Mouse (Mus musculus): ENCODE results near the gene Spty2d1.
"Not testable (repeated sequence)": the region's sequence is repeated elsewhere in the genome, so short reads cannot be mapped to it uniquely, and the experiment has no call there.

Gene Spty2d1

DNA sequence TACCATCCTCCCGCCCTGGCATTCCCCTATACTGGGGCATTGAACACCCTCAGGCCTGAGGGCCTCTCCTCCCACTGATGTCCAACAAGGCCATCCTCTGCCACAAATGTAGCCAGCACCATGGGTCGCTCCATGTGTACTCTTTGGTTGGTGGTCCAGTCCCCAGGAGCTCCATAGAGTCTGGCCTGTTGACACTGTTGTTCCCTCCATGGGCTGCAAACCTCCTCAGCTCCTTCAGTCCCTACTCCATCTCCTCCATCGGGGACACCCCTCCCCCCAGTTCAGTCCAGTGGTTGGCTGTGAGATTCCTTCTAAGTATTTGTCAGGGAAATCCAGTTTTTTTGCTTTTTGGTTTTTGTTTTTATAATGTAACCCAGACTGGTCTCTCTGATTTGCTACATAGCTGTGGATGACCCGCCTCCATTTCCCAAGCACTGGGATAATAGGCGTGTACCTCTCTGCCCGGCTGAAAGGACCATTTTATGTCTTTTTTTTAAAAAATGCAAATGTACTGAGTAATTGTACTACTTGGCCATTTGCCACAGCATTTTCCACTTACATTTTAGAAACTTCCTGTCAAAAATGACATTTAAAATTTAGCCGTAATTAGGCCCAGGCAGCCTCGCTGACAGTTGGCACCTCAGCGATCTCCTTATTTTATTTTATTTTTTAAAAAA is 22.4 kb upstream of the Spty2d1 start:
- no peaks in the 10 kb centered on the region for H3K27me3 ChIP-seq (ENCODE audit: control insufficient read depth, insufficient read depth, low read length, poor library complexity, severe bottlenecking)
- no peaks in the 10 kb centered on the region for H3K36me3 ChIP-seq (ENCODE audit: control insufficient read depth, insufficient read depth, low read length, poor library complexity, severe bottlenecking)
- peak; percentile 14 for DNase-seq (ENCODE audit: low read depth, low spot score)

DNA sequence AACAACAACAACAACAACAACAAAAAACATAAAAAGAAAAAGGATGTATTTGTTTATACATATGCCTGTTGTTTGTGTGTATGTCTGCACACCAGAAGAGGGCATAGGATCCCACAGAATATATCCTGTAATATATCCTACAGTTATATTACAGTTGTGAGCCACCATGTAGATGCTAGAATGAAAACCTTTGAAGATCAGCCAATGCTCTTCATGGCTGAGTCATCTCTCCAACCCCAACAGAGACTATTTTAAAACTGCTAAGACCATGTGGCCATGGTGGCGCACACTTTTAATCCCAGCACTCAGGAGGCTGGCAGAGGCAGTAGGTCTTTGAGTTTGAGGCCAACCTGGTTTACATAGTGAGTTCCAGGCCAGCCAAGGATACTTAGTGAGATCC is 19.3 kb upstream of the Spty2d1 start:
- H3K36me3 ChIP-seq (ENCODE audit: control insufficient read depth, insufficient read depth, low read length, poor library complexity, severe bottlenecking), result no peaks in the 10 kb centered on the region
- no peaks in the 10 kb centered on the region for H3K27me3 ChIP-seq (ENCODE audit: control insufficient read depth, insufficient read depth, low read length, poor library complexity, severe bottlenecking)
- DNase-seq (ENCODE audit: low read depth, low spot score), result no peak

DNA sequence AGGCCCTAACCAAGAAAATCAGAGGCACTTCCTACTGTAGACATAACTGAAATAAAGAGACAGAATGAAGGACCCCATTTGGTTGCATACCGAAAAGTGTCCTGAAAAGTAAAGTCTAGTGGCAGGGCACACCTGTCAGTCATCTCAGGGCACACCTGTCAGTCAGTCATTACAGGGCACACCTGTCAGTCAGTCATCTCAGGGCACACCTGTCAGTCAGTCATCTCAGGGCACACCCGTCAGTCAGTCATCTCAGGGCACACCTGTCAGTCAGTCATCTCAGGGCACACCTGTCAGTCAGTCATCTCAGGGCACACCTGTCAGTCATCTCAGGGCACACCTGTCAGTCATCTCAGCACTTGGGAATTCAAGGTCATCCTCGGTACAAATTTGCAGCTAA is 18.7 kb upstream of the Spty2d1 start:
- DNase-seq (ENCODE audit: low read depth, low spot score); H3K36me3 ChIP-seq (ENCODE audit: control insufficient read depth, insufficient read depth, low read length, poor library complexity, severe bottlenecking); H3K27me3 ChIP-seq (ENCODE audit: control insufficient read depth, insufficient read depth, low read length, poor library complexity, severe bottlenecking): not testable (repeated sequence)

DNA sequence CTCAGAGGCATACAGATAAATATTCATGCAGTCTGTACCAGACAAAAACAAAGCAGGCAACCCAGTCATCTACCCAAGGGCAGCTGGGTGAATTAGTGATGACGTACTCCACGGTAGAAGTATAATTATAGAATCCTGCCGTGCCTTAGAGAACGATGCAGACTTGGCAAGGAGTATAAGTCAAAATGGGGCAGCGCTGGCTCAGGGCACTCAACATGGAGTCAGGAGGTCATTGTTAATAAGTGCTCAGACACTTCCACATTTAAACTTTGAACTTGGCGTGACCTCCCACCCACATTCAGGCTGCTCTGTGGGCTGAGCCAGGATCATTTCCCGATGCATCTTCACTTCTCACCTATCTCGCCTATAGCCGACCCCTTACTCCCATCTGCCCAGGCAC is 17.2 kb upstream of the Spty2d1 start:
- Histone ChIP-seq H3K36me3 (ENCODE audit: control insufficient read depth, insufficient read depth, low read length, poor library complexity, severe bottlenecking) (no peaks in the 10 kb centered on the region), H3K27me3 (ENCODE audit: control insufficient read depth, insufficient read depth, low read length, poor library complexity, severe bottlenecking) (no peaks in the 10 kb centered on the region)
- DNase-seq (ENCODE audit: low read depth, low spot score), result no peak

DNA sequence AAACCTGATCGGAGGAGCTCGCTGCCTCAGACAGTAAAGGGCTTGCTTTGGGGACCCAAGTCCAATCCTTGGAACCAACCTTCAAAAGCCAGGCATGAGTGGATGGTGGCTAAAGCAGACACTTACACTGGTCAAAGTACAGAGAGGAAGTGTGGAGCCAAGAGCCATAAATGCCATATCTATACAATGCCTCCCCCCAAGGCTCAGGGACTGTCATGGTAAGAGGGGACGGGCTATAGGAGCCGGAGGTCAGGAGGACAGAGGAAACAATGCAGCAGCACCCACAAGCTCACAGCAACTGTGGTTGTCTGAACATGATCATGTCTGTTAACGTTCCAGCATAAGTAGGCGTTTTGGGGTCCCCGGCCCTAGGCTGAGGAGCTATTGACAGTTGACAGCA is 16.2 kb upstream of the Spty2d1 start:
- DNase-seq (ENCODE audit: low read depth, low spot score), result no peak
- no peaks in the 10 kb centered on the region for H3K36me3 ChIP-seq (ENCODE audit: control insufficient read depth, insufficient read depth, low read length, poor library complexity, severe bottlenecking)
- H3K27me3 ChIP-seq (ENCODE audit: control insufficient read depth, insufficient read depth, low read length, poor library complexity, severe bottlenecking), result no peaks in the 10 kb centered on the region

DNA sequence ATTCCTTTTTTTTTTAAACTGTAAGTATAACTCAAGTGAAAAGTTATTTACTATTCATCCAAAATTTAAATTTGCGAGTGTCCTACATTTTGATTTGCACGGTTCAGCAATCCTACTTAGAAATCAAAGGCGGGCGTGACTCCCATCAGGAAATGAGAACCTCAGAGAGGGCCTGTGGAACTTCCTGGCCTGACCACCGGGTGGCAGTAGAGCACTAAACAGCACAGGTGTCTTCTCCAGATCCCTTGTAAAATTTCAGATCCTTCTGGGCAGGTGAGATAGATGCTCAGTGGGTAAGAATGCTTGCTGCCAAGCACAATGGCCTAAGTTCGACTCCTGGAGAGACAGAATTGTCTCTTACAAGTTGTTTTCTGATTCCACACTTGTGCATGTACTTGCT is 15.3 kb upstream of the Spty2d1 start:
- Histone ChIP-seq H3K36me3 (ENCODE audit: control insufficient read depth, insufficient read depth, low read length, poor library complexity, severe bottlenecking) (no peaks in the 10 kb centered on the region), H3K27me3 (ENCODE audit: control insufficient read depth, insufficient read depth, low read length, poor library complexity, severe bottlenecking) (no peaks in the 10 kb centered on the region)
- peak; percentile 91 for DNase-seq (ENCODE audit: low read depth, low spot score)

DNA sequence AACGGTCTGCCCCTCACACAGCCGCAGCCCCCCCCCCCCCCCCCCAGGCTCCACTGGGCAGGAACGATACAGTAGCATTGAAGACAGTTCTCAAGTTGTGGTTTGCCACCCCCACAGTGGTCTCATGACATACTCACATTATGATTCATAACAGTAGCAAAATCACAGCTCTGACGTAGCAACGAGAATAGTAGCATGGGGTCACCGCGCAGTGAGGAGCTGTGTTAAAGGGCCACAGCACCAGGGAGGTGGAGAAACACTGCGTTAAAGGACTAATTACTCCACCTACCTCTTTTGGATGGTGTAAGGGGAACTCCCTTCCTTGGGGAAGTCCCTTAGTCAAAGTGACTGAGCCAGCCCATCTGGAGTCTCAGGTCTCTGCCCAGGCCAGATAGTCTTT is 14.3 kb upstream of the Spty2d1 start:
- peak; percentile 95 for DNase-seq (ENCODE audit: low read depth, low spot score)
- Histone ChIP-seq H3K27me3 (ENCODE audit: control insufficient read depth, insufficient read depth, low read length, poor library complexity, severe bottlenecking) (no peaks in the 10 kb centered on the region), H3K36me3 (ENCODE audit: control insufficient read depth, insufficient read depth, low read length, poor library complexity, severe bottlenecking) (no peaks in the 10 kb centered on the region)

DNA sequence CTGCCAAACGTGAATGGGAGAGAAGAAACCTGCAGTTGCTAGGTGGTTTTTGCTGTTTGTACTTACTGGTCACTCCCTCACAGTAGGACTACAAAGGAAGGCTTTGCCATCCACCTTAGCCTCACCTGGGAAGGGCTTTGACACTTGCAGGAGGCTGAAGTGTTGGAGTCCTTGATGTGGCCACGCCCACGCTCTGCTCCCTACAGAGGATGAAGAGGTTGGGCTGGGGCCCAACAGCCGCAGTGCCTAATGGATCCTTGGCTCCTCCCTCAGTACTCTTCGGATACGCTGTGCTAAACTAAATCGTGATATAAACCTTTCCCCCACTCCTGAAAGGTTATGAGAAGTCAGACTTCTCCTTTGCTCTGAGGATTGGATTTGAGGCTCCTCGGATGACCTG is 12.7 kb upstream of the Spty2d1 start:
- no peaks in the 10 kb centered on the region for H3K27me3 ChIP-seq (ENCODE audit: control insufficient read depth, insufficient read depth, low read length, poor library complexity, severe bottlenecking)
- no peak for DNase-seq (ENCODE audit: low read depth, low spot score)
- no peaks in the 10 kb centered on the region for H3K36me3 ChIP-seq (ENCODE audit: control insufficient read depth, insufficient read depth, low read length, poor library complexity, severe bottlenecking)

DNA sequence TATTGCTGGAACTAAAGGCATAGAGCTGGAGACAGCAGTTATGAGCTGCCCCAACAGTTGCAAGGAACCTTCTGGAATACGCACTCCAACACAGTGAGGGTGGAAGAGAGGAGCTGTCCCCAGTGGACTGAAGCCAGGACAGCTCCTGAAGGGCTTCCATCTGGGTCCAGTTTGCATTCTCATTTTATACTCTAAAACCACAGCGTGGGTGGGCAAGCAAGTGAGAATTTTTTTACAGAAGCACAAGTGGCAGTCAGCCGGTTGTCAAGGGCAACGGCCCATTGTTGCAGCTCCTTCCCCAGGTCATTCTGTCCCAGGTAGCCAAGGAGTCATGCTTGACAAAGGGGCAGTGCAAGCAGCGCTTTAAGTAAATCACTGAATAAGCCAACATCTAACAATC is 11.4 kb upstream of the Spty2d1 start:
- no peaks in the 10 kb centered on the region for H3K36me3 ChIP-seq (ENCODE audit: control insufficient read depth, insufficient read depth, low read length, poor library complexity, severe bottlenecking)
- no peak for DNase-seq (ENCODE audit: low read depth, low spot score)
- H3K27me3 ChIP-seq (ENCODE audit: control insufficient read depth, insufficient read depth, low read length, poor library complexity, severe bottlenecking), result no peaks in the 10 kb centered on the region

DNA sequence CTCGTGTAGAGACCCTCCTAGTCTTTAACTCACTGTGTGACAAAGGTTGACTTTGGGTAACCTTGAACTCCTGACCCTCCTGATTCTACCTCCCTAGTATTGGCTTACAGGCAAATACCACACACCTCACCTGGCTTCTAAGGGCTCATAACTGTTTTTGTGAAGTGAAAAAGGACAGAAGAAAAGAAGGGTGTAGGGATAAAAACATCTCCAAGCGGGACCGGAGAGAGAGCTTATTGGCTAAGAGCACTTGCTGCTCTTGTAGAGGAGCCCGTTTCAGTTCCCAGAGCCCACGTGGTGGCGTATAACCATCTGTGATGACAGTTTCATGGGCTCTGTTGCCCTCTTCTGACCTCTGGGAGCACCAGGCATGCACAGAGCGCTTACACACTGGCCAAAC is 8.9 kb upstream of the Spty2d1 start:
- H3K27me3 ChIP-seq (ENCODE audit: control insufficient read depth, insufficient read depth, low read length, poor library complexity, severe bottlenecking), result no peaks in the 10 kb centered on the region
- DNase-seq (ENCODE audit: low read depth, low spot score), result no peak
- H3K36me3 ChIP-seq (ENCODE audit: control insufficient read depth, insufficient read depth, low read length, poor library complexity, severe bottlenecking), result no peaks in the 10 kb centered on the region

DNA sequence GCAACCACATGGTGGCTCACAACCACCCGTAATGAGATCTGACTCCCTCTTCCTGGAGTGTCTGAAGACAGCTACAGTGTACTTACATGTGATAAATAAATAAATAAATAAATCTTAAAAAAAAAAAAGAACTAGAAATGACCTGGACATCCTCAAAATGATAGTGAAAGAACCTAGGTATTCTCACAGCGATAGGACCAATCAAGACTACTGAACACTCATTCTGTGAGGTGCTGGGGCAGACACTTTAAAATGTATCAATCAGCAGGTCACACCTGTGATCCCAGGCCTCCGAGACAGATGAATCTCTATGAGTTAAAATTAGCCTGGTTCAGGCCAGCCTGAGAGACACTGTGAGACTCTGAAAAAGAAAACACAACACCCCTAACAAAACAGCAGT is 8.4 kb upstream of the Spty2d1 start:
- no peaks in the 10 kb centered on the region for H3K27me3 ChIP-seq (ENCODE audit: control insufficient read depth, insufficient read depth, low read length, poor library complexity, severe bottlenecking)
- H3K36me3 ChIP-seq (ENCODE audit: control insufficient read depth, insufficient read depth, low read length, poor library complexity, severe bottlenecking), result no peaks in the 10 kb centered on the region
- DNase-seq (ENCODE audit: low read depth, low spot score), result no peak

DNA sequence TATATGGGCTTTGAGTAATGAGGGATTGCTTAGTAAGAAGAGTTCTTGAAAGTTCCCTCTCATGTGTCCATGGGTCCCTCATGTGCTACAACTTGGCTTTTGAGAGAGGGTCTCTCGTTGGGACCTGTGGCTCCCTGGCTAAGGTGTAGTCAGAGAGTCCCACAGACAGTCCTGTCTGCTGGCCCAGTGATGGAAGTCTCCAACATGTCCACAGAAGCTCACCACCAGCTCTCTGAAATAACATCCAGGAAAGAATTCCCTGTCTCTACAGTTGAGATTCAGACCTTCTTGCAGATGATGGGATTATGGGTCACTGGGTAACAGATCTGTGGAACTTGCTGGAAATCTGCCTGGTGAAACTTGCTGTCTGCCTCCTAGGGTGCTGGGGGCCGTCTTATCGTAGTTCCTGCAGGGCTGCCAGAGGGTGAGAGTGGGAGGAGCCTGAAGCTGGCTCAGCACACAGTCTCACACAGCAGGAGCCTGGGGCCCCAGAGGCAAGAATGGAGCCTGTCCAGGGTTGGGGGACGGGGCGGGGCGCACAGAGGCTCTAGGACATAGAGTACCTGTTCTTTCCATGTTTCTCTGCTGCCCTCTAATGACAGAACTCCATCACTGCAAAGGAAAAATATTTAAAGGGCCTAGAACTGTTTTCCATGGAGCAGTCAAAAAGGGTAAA is 7.3 kb upstream of the Spty2d1 start:
- Histone ChIP-seq H3K27me3 (ENCODE audit: control insufficient read depth, insufficient read depth, low read length, poor library complexity, severe bottlenecking) (no peaks in the 10 kb centered on the region), H3K36me3 (ENCODE audit: control insufficient read depth, insufficient read depth, low read length, poor library complexity, severe bottlenecking) (no peaks in the 10 kb centered on the region)
- peak; percentile 76 for DNase-seq (ENCODE audit: low read depth, low spot score)

DNA sequence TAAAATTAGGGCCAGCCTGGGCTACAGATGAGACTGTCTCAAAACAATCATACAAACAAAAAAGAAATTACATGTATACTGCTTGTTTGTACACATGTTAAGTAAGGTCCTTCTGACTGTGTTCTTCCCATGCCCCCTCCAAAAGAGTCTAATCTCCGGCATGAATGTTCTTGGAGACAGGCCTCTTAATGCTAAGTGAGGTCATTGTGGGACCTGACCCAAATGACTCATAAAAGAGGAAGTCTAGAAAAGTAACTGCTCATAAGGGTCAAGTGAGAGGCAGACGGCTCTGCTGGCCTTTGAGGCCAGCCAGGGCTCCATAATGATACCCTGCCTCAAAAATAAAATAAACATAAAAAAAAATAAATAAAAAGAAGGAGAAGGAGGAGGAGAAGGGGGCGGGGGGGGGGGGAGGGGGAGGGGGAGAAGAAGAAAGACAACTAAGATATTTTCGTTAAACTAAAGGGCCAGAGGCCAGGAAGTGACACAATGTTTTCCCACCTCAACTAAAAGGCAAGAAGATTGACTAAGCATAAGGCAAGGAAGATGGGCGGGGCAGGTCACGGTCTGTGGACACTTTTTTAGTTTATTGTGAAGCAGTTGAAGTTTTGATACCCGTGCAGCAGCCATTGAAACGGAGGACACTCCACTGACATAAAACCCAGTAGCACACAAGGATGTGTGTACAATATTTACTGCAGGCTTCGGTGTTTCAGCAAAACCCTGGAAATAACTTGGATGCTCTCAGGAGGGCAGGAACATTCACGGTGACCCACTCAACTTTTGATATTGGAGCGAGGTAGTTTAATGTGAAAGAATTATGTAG is 6.6 kb upstream of the Spty2d1 start:
- Histone ChIP-seq H3K27me3 (ENCODE audit: control insufficient read depth, insufficient read depth, low read length, poor library complexity, severe bottlenecking) (no peaks in the 10 kb centered on the region), H3K36me3 (ENCODE audit: control insufficient read depth, insufficient read depth, low read length, poor library complexity, severe bottlenecking) (no peaks in the 10 kb centered on the region)
- DNase-seq (ENCODE audit: low read depth, low spot score), result peak; percentile 56

DNA sequence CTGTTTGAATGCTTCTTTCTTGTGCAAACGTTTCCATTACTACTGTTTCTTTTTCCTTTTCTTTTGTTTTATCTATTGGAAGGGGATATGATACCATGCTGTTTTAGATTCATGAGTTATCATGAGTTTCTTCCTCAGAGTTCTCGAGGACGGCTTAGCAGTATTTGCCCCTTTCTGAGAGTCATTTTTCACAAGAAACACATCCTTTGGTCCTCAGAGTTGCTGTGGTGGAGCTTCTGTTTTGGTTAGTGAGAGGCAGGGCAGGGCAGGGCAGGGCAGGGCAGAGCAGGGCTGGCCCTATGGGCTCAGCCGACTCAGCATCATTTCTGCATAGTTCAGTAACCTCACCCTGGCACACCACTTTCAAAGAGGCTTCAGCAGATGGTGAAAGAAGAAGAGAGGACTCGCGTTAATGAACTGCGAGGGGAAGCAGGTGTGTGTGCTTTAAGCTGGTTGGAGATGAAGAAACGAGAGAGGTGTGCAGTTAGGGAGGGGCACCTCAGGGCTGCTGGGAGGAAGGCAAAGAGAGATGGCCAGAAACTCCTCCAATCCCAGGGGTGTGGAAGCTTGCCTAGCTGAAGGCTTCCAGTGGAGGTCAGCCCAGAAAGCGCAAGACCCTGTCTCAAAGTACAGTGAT is 5.0 kb upstream of the Spty2d1 start:
- DNase-seq (ENCODE audit: low read depth, low spot score), result peak; percentile 68
- H3K27me3 ChIP-seq (ENCODE audit: control insufficient read depth, insufficient read depth, low read length, poor library complexity, severe bottlenecking), result no peaks in the 10 kb centered on the region
- no peaks in the 10 kb centered on the region for H3K36me3 ChIP-seq (ENCODE audit: control insufficient read depth, insufficient read depth, low read length, poor library complexity, severe bottlenecking)

DNA sequence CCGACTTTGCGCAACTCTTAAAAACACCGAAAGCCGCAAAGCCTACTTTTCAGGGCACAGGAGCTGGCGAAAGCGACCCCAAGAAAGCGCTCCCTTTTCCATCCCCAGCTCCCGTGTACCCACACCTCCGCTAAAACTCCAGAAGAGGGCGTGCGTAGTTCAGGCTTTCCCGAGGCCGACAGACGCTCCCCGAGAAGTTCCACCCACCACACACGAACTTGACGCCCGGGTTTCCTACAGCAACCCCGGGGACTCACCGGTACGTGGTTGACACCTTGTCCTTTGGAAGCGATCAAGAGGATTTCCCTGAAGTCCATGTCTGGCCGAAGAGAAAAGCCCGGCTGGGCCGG is 418 bp downstream of the Spty2d1 start:
- DNase-seq (ENCODE audit: low read depth, low spot score), result no peak
- Histone ChIP-seq H3K36me3 (ENCODE audit: control insufficient read depth, insufficient read depth, low read length, poor library complexity, severe bottlenecking) (no peaks in the 10 kb centered on the region), H3K27me3 (ENCODE audit: control insufficient read depth, insufficient read depth, low read length, poor library complexity, severe bottlenecking) (no peaks in the 10 kb centered on the region)

Measured in splenic B cell, adult 2 months (primary cell).